Mouse (Mus musculus) heart, embryonic 10.5 days (tissue): ENCODE measurements around the gene Zfp758. TPM values are rescaled to one million over a fixed set of nuclear protein-coding genes. Genes with fewer than 3 reads are reported as not detected.
"Not testable (repeated sequence)": the region's sequence is repeated elsewhere in the genome, so short reads cannot be mapped to it uniquely, and the experiment has no call there.

Experiments
- DNase-seq: peaks from one replicate; pipeline ENCODE4 v3.0.0-alpha.2; 2017; ENCODE audit warnings: low spot score
- H3K27ac ChIP-seq: fragments of 300-500 bp; sonication (generic); 2 replicates; pipeline ENCODE4 v1.5.1; 2016; ENCODE audit warnings: mild to moderate bottlenecking
- H3K27me3 ChIP-seq: fragments of 300-500 bp; sonication (generic); 2 replicates; pipeline ENCODE4 v1.6.1; 2016; ENCODE audit warnings: mild to moderate bottlenecking; ENCODE audit not compliant: poor library complexity, insufficient read depth, severe bottlenecking
- H3K36me3 ChIP-seq: fragments of 300-500 bp; sonication (generic); 2 replicates; pipeline ENCODE4 v1.6.1; 2016; ENCODE audit warnings: mild to moderate bottlenecking, moderate library complexity
- H3K4me1 ChIP-seq: fragments of 300-500 bp; sonication (generic); 2 replicates; pipeline ENCODE4 v1.6.1; 2016; ENCODE audit warnings: mild to moderate bottlenecking
- H3K4me3 ChIP-seq: fragments of 300-500 bp; sonication (generic); 2 replicates; pipeline ENCODE4 v1.5.1; 2016; ENCODE audit warnings: mild to moderate bottlenecking, moderate library complexity
- H3K9me3 ChIP-seq: fragments of 300-500 bp; sonication (generic); 2 replicates; pipeline ENCODE4 v1.6.1; 2016; ENCODE audit warnings: mild to moderate bottlenecking, moderate library complexity
- WGBS: fragments of 180-500 bp; shearing (Covaris S2); methylation state at CpG from one replicate; pipeline ENCODE4 v1.1.7; 2016; 5-methylcytosine and 5-hydroxymethylcytosine counted together
- polyA plus RNA-seq: library from polyadenylated mRNA; unstranded; fragments of >200 nt; fragmentation: Nextera tagmentation; extraction: Ambion mirVana; gene quantifications from 2 replicates; pipeline ENCODE4 v1.2.1, GENCODE M21; 2016

Gene Zfp758
- polyA plus RNA-seq: 5.8 and 6.6 TPM in 2 replicates

DNA sequence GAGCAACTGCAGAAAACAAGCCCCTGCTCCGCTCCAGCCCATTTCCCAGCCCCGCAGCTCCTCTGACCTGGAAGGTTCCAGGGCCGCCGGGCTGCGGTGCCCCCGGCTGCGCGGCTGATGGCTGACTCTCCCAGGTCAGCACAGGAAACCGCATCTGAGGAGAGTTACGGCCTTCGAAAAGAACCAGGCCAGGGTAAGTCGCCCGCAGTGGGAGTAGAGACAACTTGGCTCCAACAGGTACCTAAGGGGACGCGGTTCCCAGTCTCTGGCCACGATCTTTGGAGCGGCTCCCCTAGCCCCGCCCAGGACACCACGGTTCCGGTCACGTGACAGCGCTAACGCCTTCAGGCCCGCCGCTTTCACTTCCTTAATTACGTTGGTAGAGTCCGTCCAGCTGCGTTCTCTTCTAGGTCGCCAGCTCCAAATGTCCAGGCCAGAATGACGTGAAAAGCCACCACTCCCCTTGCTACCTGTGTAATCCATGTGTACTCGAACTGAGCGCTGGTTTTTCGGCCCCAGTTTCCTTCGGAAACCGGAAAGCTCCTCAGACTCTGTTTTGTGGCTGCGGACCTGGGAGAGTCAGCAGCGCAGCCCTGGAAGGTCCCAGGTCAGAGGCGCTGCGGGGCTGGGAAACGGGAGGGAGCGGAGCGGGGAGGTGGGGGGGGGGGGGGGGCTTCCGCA lies at the start of gene Zfp758, which contains the start of gene Zfp944:
TSS of gene Zfp758 (plus strand) at position 353 of the 681 bp plus-strand sequence.
TSS of gene Zfp944 (minus strand) at position 300 of the 681 bp plus-strand sequence.
- Histone ChIP-seq H3K4me1 (peaks cover 14% of the 10 kb centered on the region; the same call in 1 of the 2 replicates), H3K4me3 (peak within 1 kb of the TSS; percentile 68), H3K27ac (peak within 1 kb of the TSS; percentile 88), H3K36me3 (peaks cover 20% of the 10 kb centered on the region)
- 0% methylated on average over 29 of the region's 43 CpGs for WGBS
- DNase-seq: peak; percentile 80
- H3K27me3 ChIP-seq, H3K9me3 ChIP-seq: not testable (repeated sequence)

DNA sequence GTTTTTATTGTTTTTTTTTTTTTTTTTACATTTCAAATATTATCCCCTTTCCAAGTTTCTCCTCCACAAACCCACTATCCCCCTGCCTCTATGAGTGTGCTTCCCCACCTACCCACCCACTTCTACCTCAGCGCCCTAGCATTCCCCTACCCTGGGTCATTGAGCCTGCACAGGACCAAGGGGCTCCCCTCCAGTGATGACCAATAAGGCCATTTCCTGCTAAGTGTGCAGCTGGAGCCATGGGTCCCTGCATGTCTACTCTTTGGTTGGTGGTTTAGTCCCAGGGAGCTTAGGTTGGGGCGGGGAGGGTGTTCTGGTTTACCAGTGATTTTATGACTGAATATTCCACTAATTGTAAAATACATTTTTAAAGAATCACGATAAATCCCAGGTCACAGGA lies 47.0 kb upstream of the Zfp758 start:
- H3K36me3 ChIP-seq, H3K4me1 ChIP-seq, H3K9me3 ChIP-seq, H3K27me3 ChIP-seq, DNase-seq: not testable (repeated sequence)
- peak overlapping the region; percentile 86; the same call in 1 of the 2 replicates for H3K27ac ChIP-seq
- 0% methylated on average over 3 of the region's 3 CpGs for WGBS
- H3K4me3 ChIP-seq: peak overlapping the region; percentile 65

DNA sequence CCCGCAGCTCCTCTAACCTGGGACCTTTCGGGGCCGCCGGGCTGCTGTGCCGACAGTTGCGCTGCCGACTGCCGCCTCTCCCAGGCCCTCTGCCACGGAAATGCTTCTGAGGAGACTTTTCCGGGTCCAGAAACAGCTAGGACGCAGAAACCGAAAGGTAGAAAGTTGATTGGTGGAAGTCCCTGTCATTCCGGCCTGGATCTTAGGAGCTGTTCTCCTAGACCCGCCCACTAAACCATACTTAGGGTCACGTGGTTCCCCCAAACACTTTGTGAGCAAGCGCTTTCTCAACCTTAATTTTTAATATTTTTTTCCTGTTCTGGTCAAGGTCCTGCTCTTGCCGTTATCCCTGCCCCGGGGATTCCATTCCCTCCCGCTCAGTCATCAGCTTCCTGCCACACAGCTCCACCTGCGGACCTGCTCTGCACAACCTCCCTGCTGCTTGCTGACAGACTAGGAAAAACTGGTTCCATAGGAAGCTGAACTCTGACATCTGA lies 46.5 kb upstream of the Zfp758 start, which contains the start of gene CT030661.1:
TSS of gene CT030661.1 (minus strand) at position 108 of the 497 bp plus-strand sequence.
- WGBS: under 1% methylated on average over 20 of the region's 20 CpGs
- Histone ChIP-seq H3K4me3 (peak within 1 kb of the TSS; percentile 65), H3K27ac (peak within 1 kb of the TSS; percentile 86)
- H3K27me3 ChIP-seq, H3K4me1 ChIP-seq, H3K9me3 ChIP-seq, H3K36me3 ChIP-seq: not testable (repeated sequence)
- peak; percentile 96 for DNase-seq

DNA sequence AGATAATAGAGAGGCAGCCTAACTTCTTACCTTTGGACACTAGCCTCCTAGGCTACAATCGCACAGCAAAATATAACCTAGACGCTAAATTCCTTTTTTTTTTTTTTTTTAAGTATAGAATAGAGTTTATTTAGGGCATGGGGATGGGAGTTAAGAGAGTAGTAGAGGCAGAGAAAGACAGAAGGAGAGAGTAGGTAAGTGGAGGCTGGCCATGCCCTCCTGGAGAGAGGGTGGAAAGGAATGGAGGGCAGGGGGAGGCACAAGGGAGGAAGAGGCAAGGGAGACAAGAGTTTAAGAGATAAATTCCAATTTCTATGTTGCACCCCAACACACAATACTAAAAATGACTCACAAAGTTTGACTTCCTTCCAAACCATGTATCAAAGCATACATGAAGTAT lies 46.0 kb upstream of the Zfp758 start:
- Histone ChIP-seq H3K4me3 (peak overlapping the region; percentile 65), H3K27ac (peak overlapping the region; percentile 86; the same call in 1 of the 2 replicates)
- H3K27me3 ChIP-seq, H3K9me3 ChIP-seq, DNase-seq, H3K36me3 ChIP-seq, H3K4me1 ChIP-seq: not testable (repeated sequence)
- 15% methylated on average over 2 of the region's 2 CpGs for WGBS

- Histone ChIP-seq H3K4me1 (no peaks in the 10 kb centered on the region), H3K4me3 (no peak overlapping the region), H3K27ac (no peak overlapping the region), H3K9me3 (no peaks in the 10 kb centered on the region), H3K36me3 (peaks cover 9% of the 10 kb centered on the region; the same call in 1 of the 2 replicates), H3K27me3 (no peaks in the 10 kb centered on the region)
- no peak for DNase-seq
Measured at GRCm38 (mm10) chr17:22352794-22353193, 8.5 kb upstream of the Zfp758 start.

GRCm38 (mm10) chr17:22360572-22360971 lies 681 bp upstream of the Zfp758 start:
- peaks cover 14% of the 10 kb centered on the region; the same call in 1 of the 2 replicates for H3K4me1 ChIP-seq
- peaks cover 20% of the 10 kb centered on the region for H3K36me3 ChIP-seq
- H3K9me3 ChIP-seq: 0 out of 2 replicates have a peak, but pooled peaks cover 2% of the 10 kb centered on the region
- H3K27ac ChIP-seq: peak overlapping the region; percentile 79; the same call in 1 of the 2 replicates
- peak overlapping the region; percentile 68 for H3K4me3 ChIP-seq
- WGBS: 27% methylated on average over 5 of the region's 5 CpGs
- no peak for DNase-seq
- no peaks in the 10 kb centered on the region for H3K27me3 ChIP-seq

DNA sequence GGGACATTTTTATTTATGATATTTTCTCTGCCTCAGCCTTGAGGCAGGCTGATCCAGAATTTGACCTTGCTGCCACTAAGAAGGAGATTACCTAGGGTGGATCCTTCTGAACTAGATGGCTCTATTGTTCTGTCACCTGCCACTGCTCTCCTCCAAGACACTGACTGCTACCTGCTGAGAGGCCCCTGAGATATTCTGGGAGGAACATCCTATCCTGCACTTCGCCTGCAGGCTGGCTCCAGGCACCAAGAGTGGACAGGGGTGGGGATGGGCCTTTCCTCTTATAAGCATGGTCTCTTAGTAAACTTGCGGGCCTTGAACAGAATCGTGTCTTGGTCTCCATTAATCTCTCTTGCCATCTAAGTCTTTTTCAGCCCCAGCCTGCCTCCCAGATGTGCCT lies 2.6 kb downstream of the Zfp758 start:
- no peak overlapping the region for H3K4me3 ChIP-seq
- no peak overlapping the region for H3K27ac ChIP-seq
- peaks cover 19% of the 10 kb centered on the region for H3K36me3 ChIP-seq
- no peak for DNase-seq
- no peaks in the 10 kb centered on the region for H3K27me3 ChIP-seq
- 0 out of 2 replicates have a peak, but pooled peaks cover 2% of the 10 kb centered on the region for H3K9me3 ChIP-seq
- H3K4me1 ChIP-seq: peaks cover 14% of the 10 kb centered on the region; the same call in 1 of the 2 replicates
- 92% methylated on average over 3 of the region's 3 CpGs for WGBS

DNA sequence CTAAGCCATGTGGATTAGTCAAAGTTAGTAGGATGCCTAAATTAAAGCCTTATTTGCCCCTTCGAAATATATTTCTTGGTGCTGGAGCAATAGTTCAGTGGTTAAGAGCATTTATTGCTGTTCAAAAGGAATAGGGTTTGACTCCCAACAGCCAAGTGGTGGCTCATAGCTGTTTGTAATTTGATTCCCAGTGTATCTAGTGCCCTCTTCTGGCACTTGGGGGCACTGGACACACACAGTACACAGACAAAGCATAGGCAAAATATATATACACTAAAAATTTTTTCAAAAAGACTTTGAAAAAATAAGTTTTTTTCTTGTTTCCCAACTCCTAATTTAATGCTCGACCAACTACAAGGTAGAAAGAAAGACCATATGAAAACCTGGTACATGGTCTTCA lies 49.5 kb downstream of the Zfp758 start:
- no peaks in the 10 kb centered on the region for H3K27me3 ChIP-seq
- H3K27ac ChIP-seq: no peak overlapping the region
- no peaks in the 10 kb centered on the region for H3K36me3 ChIP-seq
- no peak for DNase-seq
- H3K4me3 ChIP-seq: no peak overlapping the region
- 76% methylated on average over 2 of the region's 2 CpGs for WGBS
- H3K4me1 ChIP-seq: no peaks in the 10 kb centered on the region
- no peaks in the 10 kb centered on the region for H3K9me3 ChIP-seq

- Histone ChIP-seq H3K27ac (no peak overlapping the region), H3K9me3 (no peaks in the 10 kb centered on the region), H3K27me3 (no peaks in the 10 kb centered on the region), H3K36me3 (no peaks in the 10 kb centered on the region), H3K4me3 (no peak overlapping the region), H3K4me1 (no peaks in the 10 kb centered on the region)
- peak; percentile 78 for DNase-seq
- WGBS: 0% methylated on average over 3 of the region's 3 CpGs
Measured at GRCm38 (mm10) chr17:22417510-22417909, 56.3 kb downstream of the Zfp758 start.

- WGBS: 0% methylated on average over 29 of the region's 29 CpGs
- Histone ChIP-seq H3K27ac (peak within 1 kb of the TSS; percentile 89), H3K27me3 (no peaks in the 10 kb centered on the region), H3K36me3 (no peaks in the 10 kb centered on the region), H3K4me1 (peaks cover 4% of the 10 kb centered on the region; the same call in 1 of the 2 replicates), H3K9me3 (no peaks in the 10 kb centered on the region), H3K4me3 (peak within 1 kb of the TSS; percentile 70)
- peak; percentile 95 for DNase-seq
Measured at GRCm38 (mm10) chr17:22423952-22424617, 62.8 kb downstream of the Zfp758 start, which contains the start of gene Zfp946. Gene Zfp946 (plus strand): TSS chr17:22424222.

DNA sequence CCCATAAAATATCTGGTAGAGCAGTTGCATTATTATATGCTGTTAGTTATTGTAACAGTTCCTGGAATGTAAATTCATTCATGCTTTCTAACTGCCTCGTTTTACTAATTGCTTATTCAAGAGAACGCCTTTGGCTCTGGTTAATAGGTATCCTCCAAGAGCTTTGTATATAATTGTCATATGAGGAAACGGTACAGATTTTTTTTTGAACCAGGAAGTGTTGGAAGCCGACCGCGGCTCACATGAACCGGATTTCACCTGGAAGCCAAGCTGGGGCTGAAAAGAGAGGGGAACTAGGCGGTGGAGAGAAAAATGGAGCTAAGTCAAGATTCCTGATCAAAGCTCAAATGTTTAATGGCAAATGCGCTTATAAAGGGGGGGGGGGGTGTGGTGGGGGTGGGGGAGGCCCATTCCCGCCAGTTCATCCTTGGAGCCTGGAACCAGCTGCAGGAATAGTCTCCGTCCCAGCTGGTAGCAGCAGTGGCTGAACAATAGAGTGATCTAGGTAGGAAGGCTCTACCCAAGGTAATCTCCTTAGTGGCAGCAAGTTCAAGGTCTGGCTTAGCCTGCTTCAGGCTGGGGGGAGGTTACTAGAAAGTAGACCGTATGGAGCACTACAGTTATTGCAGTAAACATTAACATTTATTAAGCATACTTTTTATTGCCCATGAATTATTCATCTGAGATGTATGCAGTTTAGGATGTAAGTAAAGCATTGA lies 63.5 kb downstream of the Zfp758 start:
- Histone ChIP-seq H3K9me3 (no peaks in the 10 kb centered on the region), H3K27me3 (no peaks in the 10 kb centered on the region), H3K4me3 (peak overlapping the region; percentile 70), H3K27ac (peak overlapping the region; percentile 89), H3K4me1 (peaks cover 4% of the 10 kb centered on the region; the same call in 1 of the 2 replicates), H3K36me3 (no peaks in the 10 kb centered on the region)
- DNase-seq: no peak
- WGBS: 6% methylated on average over 12 of the region's 12 CpGs
